Mouse (Mus musculus): ENCODE results near the gene Rbm20.
A peak's percentile ranks its signal among the peaks of the same experiment; 100 is the strongest.

The Rbm20 gene

GRCm38 (mm10) chr19:53674131-53674925, 2.8 kb upstream of the Rbm20 start:
- no peak for DNase-seq

DNA sequence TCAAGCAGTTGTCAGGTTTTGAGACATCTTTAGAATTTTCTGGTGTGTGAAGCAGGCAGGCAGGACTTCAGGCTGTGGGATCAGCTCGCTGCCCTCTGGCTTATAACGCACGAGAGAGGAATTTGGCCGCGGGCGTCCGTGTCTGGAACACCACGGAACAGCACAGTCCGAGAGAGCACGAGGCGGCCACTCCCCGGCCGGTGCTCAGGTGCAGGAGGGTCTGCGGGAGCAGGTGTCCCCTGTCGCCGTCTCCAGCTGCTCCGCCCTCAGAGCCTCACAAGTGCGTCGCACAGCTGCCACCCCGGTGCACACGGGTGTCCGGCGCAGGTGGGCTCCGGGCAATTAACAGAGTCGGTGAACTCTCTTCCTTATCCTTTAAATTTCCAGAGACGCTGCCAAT, 878 bp upstream of the Rbm20 start:
- DNase-seq, result no peak

GRCm38 (mm10) chr19:53679194-53679593, 2.1 kb downstream of the Rbm20 start:
- no peak for DNase-seq

- no peak for DNase-seq
Measured at GRCm38 (mm10) chr19:53679981-53680380, 2.9 kb downstream of the Rbm20 start.

GRCm38 (mm10) chr19:53682427-53682826, 5.3 kb downstream of the Rbm20 start:
- no peak for DNase-seq

GRCm38 (mm10) chr19:53687592-53687991, 10.5 kb downstream of the Rbm20 start:
- DNase-seq, result no peak

DNA sequence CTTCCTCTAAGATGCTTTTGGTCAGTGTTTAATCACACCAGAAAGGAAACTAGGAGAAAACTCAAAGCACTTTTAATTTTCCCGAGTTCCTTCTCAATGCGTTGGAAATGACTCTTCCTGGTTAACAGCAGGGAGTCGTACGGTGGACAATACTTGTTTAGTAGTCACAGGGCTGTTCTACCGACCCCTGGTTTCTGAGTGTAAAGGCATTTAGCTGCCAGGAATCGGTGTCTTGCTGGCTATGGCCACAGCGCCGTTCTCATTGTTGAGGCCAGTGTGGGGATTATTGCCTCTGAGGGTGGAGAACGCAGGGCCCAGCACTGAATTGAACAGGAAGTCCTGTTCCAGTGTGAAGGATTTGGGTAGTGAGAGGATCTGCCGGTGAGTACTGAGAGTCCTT, 13.7 kb downstream of the Rbm20 start:
- DNase-seq, result no peak

DNA sequence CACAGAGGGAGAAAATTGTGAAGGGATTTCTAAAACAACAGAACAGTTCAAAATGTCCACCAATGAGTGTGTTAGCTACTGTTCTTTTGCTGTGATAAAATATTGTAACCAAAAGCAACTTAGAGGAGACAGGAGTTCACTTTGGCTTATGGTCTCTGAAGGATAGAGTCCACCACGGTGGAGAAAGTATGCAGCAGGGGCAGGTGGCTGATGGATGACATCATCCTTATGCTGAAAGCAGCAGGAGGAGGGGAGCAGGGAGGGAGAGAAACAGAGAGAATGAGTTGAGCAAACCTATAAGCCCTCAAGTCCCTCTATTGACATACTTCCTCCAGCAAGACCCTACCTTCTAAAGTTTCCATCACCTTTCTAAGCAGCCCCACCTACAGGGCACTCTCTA, 16.9 kb downstream of the Rbm20 start:
- DNase-seq, result no peak

DNA sequence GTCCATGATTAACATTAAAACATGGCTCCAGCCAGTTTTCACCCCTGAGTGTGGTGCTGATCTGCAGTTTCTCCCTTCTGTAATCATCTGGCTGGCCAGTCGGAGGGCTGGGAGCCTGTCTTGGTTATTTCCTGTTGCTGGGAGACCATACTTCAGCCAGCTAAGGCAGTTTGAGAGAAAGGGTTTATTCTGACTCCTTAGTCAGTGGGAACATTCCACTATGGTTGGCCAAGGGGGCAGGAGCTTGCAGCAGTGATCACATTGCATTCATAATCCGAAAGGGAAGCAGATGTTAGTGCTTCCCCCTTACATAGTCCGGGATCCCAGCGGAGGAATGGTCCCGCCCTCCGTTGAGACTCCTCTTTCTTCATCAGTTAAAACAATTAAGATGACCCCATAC, 19.0 kb downstream of the Rbm20 start:
- no peak for DNase-seq

DNA sequence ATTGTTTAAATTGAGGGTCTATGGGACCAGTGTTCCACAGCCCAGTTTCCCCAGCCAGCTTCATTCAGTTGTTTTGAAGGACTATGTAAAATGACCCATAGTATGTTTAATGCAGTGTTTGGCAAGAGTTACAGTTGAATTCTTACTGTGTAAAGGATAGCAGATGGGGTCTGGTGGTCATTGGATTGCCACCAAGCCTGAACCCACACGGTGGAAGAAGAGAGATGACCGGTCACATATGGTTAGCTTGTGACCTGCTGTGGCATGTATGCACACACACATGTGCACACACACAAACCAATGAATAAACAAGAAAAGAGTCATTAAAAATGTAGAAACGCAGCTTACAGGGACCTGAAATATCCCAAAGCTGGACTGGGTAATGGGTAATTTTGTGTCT, 19.5 kb downstream of the Rbm20 start:
- no peak for DNase-seq

DNA sequence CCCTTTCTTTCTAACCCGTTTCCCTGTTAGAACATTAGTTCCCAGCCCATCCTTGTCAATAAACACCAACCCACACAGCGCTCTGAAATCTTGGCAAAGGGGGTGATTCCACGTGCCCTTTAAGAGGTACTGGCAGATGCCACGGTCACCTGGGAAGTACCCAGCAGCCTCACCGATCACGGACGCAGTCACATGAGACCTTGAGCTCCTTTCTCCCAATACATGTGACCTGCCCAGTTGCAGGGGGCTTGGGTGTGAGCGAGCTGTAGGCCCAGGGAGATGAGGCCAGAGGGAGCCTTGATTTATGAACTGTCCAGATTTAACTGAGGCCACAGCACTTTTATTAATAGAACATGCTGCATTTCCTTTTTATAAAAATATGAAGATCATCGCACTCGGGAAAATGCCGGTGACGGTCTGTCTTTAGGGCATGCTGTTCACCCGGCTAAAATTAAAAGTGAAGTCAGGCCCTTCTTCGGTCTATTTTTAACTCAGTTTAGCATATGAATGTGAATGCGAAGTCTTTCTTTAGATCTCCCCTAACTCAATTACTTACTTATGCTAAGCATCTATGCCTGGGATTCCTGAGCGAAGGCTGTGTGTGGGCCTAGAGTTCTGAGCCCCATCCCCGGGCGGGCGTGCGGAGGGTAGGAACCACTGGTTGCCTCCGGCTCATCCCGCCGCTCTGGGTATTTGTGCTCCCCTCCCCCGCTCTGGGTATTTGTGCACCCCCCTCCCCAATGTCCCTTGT, 20.4 kb downstream of the Rbm20 start:
- no peak for DNase-seq

DNA sequence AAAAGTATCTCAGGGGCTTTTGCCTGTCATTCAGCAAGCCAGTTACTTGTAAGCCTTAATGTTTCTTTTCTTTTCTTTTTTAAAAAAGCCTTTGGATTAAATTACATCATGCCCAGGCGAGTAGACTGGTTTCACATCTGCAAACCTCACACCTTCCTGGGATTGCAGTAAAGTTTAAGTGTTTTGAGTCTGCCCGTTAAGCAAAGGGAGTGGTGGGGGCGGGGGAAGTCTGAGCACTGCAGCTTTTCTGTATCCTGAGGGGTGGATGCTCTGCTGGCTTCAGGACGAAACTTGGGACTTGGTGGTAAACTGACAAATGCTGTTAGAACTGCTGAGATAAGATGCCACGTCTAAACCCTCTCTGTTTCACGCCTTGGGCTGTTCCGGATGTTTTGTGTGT, 22.6 kb downstream of the Rbm20 start:
- DNase-seq, result no peak

DNA sequence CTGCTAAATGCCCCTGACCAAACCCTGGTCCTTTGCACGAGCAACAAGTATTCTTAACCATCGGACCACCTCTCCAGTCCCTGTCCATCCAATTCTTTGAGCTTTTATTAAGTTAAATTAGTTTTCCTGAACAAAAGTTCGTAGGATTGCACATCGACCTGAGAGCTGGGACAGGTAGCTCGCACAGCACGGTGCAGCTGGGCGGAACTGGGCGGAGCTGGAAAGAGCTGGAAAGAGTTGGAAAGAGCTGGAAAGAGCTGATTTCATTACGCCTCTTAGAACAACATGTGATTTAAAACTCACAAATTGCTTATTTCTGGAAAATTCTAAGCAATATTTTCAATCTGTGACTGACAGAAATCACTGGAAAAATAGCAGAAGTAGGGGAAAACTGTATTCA, 24.3 kb downstream of the Rbm20 start:
- DNase-seq, result no peak

GRCm38 (mm10) chr19:53704895-53705823, 28.1 kb downstream of the Rbm20 start:
- peak; percentile 67 for DNase-seq

DNA sequence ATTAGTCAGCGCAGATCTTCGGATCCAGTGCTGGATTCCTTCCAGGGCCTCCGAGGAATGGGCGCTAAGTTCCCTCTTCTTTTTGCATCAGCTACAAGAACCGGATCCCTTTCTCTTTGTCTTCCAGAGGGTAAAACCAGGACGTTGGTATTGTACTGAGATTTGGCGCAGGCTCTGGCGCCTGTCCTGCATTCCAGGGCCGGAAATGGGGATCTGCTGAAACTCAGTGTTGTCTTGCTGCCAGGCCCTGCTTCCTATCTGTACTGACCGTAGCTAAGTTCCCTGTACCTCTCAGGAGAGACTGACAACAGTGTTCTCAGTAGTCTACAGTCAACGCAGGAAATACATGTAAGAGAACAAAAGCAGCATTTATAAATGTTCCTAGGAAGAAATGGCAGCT, 31.3 kb downstream of the Rbm20 start:
- no peak for DNase-seq

DNA sequence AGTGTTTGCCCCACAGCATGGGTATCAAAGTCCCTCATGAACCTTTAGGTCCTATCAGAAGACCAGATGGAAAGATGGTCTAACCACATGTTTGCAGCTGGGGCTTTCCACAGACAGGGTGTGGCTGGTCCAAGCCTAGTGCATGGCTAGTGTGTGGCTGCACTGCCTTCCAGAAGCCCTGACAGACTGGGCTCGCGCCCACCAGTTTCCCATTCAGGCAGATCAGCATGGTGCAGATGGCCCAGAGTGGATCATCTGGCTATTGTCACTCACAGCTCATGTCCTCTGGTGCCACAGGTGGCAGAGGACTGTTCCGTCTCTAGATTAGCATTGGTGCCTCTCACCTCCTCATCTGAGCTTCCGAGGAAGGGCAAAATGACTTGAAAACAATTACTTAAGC, 33.8 kb downstream of the Rbm20 start:
- no peak for DNase-seq

DNA sequence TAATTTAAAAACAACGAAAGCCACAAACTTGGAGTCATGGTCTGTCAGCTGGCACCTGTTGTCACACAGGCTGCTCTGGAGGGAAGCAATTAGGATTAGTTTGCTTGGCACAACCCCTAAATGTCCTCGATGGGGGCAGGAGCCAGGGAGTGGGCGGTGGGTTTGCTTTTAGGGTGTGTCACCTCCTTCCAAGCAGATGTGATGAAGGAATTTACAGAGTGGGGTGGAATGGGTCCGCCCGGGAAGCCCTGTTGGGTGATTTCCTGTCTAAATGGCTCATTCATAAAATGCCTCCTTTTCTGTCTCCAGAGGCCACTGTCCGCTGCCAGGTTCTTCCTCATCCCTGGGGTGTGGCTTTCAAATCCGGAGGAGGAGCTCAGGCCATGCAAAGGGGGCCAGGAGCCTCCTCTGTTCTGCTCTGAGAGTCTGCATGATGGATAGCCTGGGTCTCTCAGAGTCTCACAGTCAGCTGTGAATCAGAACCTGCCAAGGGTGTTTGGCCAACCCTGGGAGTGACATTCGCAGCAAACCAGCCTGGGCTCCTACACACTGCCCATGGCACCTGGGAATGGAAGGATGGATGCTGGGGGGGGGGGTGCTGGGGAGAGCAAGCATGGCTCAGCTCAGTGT, 34.3 kb downstream of the Rbm20 start:
- DNase-seq, result no peak

GRCm38 (mm10) chr19:53712297-53713025, 35.4 kb downstream of the Rbm20 start:
- no peak for DNase-seq

- DNase-seq, result no peak
Measured at GRCm38 (mm10) chr19:53713364-53713763, 36.3 kb downstream of the Rbm20 start.

DNA sequence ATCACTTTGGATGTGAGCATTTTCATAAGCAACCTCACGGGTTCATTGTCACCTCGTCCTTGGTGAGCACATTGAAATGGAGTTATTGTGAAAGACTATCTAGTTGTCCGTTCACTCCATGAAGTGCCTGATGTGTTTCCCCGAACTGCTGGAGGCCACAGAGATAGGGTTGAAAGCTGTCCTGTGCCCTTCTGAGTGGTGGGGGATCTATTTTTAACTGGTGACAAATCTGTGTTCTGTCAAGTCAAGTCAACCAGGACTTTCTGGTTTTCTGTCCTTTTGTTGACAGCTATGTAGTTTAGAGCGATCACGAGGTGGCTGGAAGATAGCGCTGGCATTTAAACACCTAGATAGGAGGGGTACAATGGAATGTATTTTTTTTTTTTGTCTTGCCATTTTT, 39.4 kb downstream of the Rbm20 start:
- DNase-seq, result no peak

- no peak for DNase-seq
Measured at GRCm38 (mm10) chr19:53717364-53717763, 40.3 kb downstream of the Rbm20 start.

DNA sequence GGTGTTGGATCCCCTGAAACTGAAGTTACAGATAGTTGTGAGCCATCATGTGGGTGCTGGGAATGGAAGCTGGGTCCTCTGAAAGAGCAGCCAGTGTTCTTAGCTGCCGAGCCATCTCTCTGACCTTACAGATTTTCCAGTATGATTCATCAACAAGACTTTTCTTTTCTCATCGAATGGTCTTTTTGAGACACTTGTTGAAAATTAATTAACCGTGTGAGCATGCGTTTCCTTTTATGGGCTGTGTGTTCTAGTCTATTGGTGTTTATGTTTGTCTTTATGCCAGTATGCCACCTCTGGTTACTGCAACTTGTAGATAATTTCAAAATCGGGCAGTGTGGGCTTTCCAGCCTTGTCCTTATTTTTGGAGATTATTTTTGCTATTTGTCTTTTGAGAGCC, 45.1 kb downstream of the Rbm20 start:
- no peak for DNase-seq
